Mouse (Mus musculus) brain, embryonic 14.5 days (tissue): Measurements from ENCODE around the gene Gm11492.

Source experiments
- CTCF ChIP-seq: fragments of 200-500 bp; IDR thresholded peaks from 2 replicates; pipeline ENCODE4 v1.5.1; 2012; ENCODE audit warnings: inconsistent platforms, mild to moderate bottlenecking, moderate library complexity, borderline replicate concordance; ENCODE audit not compliant: insufficient read depth, insufficient read length; ENCODE audit errors: extremely low read depth
- POLR2A ChIP-seq: fragments of 200-500 bp; IDR thresholded peaks from 2 replicates; pipeline ENCODE4 v1.6.1; 2012; ENCODE audit warnings: mild to moderate bottlenecking, inconsistent platforms, borderline replicate concordance; ENCODE audit not compliant: poor library complexity, insufficient read depth, insufficient read length, severe bottlenecking; ENCODE audit errors: extremely low read depth

GRCm38 (mm10) chr11:87566501-87566900, at the start of gene Gm11492:
- TF ChIP-seq POLR2A (no peak), CTCF (no peak)
